Mouse (Mus musculus) monocyte, adult 2 months (primary cell): ENCODE results near the gene Mbip.
A peak's percentile ranks its signal among the peaks of the same experiment; 100 is the strongest.

Experiments
- DNase-seq, 2 experiments: peaks; one replicate each; pipeline ENCODE4 v3.0.0; 2022; ENCODE audit warnings: low spot score in 2 of 2, low read depth in 1 of 2

The Mbip gene

DNA sequence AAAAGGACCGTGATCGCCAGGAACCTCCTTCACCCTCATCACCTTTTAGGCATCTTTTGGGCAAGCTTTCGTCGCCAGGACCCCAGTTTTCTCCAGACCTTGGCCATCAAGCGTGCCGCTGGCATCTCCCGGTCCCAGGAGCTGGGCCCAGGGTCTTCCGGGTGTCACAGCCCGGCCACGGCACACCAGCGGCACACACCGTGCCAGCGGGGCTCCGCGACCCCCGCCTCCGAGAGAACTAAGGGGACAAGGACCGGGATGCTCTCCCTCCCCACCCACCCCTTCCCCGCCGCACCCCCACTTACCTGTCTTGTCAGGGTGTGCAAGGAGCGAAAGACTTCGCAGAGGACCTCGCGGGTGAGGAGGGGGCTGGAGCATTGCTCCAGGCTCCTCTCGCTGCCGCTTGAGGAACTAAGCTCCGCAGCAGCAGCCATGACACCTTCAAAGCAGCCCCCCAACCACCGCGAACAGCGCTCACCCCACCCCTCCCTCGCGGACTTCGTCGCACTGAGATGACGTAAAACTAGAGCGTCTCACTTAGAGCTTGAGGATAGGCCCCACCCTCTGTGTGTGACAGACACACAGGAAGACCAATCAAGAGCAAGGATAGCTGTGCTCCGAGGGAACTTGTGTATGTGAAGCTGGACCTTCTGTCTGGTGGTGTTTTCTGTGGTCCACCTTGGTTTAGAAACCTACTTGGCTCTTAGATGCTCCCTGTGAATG is at the start of gene Mbip:
Gene Mbip (minus strand): TSS at position 528 of the 723 bp plus-strand sequence.
- peak; percentile 83 to 93 for DNase-seq

DNA sequence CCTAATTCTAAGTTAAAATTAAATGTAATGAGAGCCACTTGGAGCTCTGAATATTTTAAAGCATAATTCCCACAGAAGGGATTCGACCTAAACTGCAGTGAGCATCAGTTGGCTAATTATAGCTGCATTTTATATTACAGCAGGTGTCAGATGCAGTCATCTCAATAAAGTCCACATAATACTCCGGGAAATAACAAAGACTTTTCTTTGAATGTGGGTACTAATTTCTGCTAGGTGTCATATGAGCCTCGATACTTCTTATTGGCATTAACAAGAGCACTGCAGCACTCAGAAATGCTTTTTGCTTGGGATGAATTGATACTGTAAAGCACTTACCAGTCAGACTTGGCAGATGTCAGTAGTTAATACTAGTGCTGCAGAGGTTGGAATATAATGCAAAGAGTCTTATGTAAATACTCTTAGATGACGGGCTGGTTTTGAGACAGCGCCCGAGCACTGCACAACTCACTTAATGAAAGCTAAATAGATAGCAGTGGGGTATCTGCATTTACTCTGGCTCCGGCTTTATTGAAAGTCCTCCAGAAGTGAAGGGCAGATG is 42.0 kb upstream of the Mbip start:
- no peak for DNase-seq

DNA sequence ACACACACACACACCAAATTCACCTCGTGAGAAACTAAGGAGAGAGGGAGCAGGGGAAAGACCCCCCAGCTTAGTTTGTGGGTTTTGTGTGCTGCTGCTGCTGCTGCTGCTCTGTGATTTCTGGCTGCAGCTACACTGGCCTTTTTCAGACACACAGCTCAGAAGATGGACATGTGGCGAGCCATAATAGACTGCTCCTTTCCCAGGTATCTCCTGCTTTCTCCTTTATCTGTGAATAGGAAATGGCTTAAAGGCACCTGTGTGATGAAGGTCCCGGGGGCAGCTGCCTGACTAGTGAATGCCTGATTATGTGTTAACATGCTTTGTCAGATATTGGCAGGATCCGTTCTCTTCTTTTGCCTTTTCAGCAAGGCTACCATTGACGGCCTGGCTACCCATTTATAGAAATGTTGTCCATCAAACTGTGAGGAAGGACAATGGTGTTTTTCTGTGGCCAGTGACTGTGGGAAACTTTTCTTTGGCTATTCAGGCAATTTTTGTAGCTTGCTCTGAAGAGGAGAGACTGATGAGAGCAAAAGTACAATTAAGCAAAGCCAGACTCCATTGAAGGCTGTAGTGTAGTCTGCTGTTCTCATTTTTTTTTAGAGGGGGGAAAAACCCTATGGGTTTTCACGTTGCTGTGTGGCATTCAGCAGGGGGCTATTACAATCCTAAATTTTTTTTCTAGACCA is 41.4 kb upstream of the Mbip start:
- DNase-seq = no peak

DNA sequence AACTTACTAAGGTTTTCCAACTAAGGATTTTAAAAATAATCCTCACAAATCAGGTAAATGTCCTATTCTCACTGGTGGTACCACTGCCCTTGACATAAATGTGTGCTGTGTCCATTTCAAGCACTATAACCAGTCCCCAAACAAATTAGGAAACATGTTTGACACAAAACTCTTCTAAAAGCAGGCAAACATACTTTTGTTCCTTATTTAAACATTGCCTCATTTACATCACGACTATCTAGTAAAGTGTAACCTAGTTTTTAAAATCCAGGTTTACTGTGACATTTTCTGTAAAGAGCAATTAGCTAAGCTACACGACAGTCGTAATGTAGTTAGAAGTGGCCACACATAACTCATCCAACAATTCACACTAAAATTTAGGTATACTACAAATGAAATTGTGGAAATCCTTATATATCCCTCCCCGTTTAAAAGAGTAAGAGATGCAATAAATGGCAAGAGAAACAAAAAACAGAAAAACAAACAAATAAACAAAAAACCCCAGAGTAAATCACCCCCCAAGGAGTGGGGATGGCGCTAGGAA is 851 bp downstream of the Mbip start:
- DNase-seq = no peak

DNA sequence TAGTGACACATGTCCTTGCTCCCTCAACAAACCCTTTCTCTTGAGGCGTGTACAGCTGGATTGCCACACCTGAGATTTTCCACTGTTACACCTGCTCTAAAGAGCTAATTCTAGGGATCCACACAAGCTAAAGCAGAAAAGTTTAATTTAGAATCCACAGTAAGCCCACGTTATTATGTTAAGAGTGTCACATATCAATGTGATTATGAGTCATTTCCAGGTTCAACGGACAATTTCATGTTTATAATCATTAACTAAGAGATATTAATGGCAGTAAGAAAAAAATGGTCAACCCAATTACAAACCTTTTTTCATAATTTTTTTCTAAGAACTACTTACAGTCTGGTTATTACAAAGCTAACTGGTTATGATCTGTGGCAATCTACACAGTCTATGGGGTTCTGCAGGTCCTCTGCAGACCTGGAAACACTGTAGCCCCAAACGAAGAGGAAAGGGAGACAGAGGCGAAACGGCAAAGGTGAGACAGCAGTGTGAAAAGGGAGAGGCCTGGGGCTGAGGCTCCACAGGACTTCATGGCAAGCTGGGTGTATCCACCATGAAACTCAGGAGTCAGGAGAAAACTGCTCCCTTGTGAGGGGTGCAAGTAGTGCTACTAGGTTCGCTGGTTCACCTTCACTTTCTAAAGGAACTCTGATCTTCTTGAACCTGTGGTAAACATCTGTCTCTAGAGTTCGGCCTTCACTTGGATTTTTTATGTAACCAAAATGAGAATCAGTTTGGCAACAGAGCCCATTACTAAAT is 6.2 kb downstream of the Mbip start:
- DNase-seq = no peak

DNA sequence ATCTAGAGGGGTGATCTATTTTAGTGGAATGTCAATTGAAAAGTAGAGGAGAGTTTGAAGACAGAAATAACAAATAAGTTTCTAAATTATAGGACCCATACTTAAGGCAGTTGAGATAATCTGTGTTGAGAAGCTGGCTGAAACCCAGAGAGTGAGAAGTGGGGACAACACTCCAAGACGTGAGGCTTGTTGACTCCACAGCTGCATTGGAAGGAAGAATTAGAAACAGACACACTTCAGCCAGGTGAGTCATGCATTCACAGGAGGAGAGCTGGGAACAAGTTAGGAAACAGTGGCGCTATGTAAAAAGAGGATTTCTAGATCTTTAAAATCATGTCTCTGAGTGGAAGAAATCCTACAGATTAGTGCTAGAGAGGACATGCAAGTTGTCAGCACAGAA is 12.2 kb downstream of the Mbip start:
- DNase-seq = no peak

DNA sequence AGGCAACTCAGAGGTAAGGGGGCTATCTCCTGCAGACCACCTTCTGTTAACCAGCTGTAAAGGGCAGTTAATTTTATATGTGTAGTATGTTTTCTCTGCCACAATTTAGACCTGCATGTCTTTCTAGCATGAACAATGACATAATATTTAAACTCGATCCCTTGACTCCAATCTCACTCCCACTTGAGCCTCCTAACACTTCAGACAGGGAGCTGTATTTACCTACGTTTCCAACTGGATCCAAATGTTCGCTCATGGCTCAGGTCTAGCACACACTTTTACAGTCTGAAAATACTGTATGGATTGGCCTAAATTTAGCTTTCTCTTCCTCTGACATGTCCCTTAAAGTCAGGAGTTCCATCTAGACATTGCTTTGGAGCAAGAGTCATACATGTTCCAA is 13.2 kb downstream of the Mbip start:
- no peak for DNase-seq

DNA sequence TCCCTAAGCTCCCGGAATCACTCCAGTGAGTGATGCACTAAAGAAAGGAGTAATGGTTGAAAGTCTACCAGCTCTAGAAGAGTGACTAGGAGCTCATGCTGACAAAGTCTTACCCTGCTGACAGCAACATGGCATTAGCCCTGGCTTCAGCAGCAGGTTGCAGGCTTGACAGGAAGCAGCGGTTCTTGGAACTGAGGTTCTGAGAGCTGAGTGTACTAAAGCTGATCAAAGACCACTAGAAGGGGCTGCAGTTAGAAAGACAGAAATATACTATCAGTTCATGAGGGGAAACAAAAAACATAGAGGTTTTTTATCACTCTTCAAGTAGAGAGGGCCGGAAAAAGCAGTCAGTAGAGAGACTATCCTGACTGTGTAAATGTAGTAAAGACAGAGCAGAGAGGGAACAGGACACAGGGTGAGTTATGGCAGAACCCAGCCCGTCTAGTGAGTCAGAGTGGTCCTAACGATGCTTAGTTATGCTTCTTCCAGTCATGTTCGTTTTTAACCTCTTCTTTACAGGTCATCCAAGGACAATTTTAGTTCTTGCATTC is 18.2 kb downstream of the Mbip start:
- no peak for DNase-seq

DNA sequence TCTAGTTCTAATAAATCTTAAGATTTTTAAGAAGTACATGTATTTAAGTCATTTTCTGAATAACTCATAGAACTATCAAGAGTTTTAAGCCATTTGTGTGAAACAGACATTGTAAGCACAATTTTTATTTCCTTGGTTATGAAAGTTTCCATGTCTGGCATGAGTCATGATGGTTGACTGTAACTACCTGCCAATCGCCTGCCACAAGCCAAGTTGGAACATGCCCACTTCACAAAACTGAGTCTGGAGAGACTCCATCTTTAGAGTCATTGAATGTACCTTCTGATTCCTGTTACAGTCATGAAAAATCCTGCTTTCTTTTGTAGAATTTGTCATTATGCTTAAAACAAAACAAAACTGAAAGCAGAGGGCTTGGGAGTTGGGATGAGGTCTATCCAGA is 19.8 kb downstream of the Mbip start:
- DNase-seq = no peak

DNA sequence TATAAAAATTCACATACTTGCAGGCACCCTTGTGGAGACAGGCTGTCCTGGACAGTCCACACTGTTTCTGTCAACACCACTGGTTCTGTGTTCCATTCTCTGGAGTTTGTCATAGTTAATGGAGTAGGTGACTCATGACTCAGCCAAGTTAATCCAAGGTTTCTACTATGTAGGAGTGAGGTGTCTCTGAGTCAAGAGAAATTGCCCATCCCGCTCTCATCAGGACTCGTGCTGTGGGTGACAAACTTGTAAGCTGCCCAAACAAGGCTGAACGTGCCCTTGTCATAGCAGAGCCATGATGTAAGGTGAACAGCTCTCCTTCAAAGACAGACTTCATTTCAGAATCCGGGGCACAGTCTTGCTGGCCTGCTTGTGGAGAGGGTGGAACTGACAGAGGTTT is 26.8 kb downstream of the Mbip start:
- DNase-seq = no peak

DNA sequence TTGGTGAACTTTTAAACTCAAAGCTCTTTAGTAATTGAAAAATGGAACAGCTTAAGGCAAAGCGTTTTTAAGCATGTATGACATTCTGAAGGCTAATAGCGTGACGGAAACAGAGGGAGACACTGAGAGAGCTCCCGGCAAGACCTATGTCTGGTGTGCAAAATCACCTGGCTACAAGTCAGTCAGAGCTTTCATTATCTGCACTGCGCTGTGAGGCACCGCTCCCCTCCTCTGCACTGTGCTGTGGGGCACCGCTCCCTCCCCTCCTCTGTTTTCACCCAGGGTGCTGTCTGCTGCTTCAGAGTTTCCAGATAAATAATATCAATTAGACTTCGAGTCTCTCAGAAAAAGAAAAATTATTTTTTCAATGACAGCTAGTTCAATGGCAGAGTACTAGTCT is 27.6 kb downstream of the Mbip start:
- DNase-seq = no peak

DNA sequence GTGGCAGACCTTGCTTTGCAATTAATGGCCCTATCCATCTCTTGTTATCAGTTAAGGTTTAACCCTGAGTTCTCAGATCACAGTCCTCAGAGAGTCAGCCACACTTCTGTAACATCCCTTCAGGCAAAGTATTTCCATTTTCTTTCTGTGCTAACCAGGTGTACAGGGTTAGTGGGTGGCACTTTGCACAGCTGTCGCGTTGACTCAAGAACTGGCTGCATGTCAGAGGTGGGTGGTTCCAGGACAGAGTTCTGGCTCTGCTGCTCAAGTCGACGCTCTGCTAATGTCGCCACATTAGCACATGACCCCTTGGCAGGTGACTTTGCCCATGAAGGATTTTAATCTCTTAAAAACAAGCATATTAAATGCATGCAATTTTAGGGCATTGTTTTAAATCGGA is 39.9 kb downstream of the Mbip start:
- DNase-seq = no peak

DNA sequence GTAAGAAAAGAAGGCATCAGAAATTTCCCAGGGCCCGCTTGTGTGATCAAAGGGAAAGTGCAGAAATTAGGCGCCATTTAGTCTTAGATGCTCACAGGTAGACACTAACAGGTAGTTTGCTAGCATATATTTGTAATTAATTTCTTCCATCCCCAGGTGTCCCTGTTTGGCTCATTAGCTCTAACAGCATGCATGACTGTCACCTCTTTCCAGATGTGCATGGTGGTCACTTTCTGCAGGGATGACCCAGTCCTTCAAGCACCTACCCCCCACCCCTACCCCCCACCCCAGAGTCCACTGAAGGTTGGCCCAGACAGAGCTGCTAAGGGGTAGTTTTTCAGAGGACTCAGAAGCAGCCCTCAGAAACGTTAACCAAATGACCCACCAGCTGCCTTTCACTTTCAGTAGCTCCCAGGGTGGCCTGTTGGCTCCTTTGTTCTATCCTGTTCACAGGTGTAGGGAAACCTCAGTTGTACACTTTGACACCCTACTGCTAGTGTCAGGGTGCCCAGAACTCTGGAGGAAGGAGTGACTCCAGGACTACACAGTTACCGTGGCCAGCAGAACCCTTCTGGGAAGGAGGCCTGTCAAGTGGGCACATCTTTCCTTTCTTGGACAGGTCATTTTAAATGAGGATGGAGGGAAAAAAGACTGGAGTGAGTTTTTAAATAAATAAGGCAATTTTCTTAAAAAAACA is 43.2 kb downstream of the Mbip start:
- DNase-seq = no peak

DNA sequence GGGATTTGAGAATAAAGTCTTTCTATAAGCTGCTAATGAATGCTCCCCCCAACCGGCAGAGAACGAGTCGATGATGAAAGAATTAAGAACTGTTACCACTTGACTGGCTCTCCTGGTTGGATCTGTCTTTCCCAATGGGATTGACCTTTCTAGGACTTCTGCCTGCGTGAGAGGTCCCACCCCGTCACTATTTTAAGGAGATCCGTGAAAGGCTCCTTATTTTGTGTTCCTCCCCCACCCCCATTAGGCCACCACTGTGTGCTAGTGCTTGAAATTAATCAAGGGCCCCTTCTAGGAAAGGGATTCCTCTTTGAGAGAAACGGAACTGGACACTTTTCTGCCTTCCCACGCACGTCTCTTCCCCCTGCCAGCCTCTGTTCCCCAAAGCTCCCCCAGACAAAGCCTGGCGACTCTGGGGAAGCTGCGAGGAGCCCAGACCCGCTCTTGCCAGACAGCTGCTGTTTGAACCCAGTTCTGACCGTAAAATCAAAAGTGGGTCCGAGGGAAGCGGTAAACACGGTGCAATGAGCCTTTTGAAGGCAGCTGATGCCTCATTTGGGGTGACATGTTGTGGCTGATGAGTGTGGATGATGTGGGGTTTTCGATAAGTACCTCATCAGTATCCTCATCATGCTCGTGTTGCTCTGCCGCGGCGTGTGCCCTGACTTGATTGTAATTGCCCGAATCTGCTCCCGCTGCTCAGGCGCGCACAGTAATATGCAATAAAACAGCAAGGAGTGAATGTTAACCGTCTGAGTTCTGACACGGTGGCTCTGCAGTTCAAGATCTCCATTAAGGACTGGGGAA is 44.0 kb downstream of the Mbip start:
- DNase-seq = no peak

DNA sequence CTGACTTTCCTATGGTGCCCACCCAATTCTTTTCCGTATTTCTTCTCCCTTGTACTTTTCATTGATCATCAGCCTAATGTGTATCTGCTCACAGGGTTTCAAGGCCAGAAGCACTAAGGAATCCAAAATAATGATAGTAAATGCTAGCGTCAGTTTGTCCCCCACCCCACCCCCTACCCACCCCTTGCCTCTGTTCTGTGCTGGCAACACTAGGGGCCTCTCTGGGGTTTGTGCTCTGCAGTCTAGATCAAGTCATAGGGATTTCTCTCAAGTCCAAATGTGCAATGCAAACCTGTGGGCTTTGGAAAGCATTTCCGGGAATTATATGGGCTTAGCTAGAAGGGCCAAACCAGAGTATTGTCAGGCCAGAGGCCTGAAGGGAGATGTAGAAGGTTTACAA is 46.1 kb downstream of the Mbip start:
- no peak for DNase-seq

DNA sequence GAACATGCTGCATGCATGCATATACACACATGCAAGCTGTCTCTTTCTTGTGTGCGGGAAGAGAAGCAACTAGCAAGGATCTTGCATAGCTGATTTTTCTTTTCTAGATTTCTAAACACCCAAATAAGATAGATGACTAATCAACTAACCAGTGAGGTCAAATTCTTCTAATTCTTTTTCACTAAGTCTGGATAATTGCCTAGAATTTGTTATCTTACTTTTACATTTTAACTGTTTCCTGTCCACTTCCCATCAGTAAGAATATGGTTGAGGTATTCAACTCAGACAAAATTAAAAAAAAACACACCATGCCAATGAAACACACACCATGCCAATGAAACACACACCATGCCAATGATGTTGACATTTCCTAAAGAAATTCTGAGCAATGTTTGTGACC is 46.8 kb downstream of the Mbip start:
- DNase-seq = no peak

DNA sequence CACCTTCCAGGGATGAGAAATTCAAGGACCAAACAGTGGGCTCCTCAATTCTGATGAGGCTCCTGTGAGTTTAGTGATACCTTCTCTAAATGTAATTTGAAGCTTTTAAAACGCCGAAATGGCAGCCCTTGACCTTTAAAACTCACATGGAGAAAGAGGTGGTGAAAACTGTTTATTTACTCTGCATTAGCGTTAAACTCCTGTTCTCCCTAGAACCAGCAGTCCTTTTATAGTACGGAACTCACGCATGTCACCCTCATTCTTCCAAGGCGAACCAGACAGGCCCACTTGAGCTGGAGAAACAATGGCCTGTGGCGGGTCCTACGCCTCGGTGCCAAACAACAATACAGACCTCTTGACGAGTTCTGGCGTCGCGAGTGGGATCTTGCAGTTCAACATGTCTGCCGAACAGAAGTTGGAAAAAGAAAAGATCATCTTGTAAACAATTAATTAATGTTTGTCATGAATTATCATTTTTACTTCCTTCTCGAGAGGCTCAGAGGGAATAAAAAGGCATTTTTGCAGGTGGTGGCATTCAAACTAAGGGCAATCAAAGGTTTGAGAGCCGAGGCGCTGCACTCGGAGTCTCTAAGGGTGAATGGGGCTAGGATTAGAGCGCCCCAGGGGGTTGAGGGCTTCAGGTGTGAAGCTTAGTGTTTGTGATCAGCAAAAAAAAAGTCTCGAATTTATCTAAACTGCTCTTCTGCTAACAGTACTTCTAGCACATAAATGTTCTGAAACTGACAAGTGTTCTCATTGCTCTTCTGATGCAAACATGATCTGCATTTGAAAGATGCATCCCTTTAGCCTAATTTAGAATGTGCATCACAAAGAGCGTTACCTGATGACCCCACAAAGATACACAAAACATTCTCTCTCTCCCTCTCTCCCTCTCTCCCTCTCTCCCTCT is 47.5 kb downstream of the Mbip start:
- no peak for DNase-seq

DNA sequence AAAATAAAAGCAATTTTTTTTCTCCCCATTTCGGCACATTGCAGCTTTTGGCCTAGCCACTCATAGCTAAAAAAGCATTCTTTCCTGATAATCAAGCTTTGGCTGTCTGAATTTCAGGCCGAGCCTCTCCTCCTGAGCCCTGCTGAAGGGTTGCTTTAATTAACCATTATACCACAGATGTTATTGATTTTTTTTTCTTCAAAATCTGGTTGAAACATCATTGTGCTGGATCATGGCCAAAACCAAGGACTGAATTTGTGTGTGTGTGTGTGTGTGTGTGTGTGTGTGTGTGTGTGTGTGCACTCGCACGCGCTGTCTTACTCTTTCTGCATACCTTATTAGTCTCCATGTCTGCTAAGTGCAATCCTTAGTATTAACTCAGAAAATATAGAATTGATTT is 48.6 kb downstream of the Mbip start:
- no peak for DNase-seq

DNA sequence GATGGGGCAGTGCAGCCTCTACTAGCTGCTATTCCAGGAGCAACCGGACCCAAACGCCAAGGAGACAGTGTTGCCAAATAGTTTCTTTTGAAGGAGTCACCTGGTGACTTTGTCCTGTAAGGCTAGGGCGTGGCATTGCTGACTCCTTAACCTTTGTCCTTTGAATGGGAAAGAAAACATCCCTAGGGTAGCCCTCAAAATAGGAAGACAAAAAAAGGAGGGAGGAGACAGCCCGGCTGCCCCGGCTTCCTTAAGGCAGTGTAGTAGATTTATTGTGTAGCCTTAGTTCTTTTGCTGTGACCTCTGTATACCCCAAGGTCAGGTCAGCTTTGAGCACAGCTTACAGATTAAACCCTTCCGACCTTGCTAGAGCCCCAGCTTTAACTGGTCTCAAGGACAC is 49.2 kb downstream of the Mbip start:
- DNase-seq = no peak
